Mouse (Mus musculus) liver, embryonic 14.5 days (tissue): ENCODE measurements around the gene Ghr.

Experiments used
- CTCF ChIP-seq: IDR thresholded peaks from 2 replicates; pipeline ENCODE4 v1.5.1; 2016; ENCODE audit warnings: antibody characterized with exemption, low read depth, control low read depth
- EP300 ChIP-seq: IDR thresholded peaks from 2 replicates; pipeline ENCODE4 v1.6.1; 2016; ENCODE audit warnings: antibody characterized with exemption, low read depth

DNA sequence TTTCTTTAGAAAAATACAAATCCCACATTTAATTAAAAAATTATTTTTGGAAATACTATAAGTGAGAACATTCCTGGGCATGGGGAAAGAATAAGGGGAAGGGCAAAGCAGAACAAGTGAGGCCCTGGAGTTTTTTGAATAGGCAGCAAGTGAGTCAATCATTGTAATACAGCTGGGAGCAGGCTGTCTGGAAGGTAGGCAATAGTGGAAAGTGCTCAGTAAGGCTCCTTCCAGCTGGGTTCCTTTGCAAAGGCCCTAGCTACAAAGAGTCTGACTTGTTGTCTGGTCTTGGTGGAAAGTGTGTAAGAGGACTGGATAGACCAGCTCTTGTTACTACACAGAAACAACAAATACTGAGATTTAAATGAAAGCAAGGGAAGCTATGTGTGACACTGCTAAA lies 194.3 kb downstream of the Ghr start:
- TF ChIP-seq CTCF (no peak), EP300 (no peak)
